Mouse (Mus musculus): ENCODE data around the gene Ctsk.
"Not testable (repeated sequence)": the region's sequence is repeated elsewhere in the genome, so short reads cannot be mapped to it uniquely, and the experiment has no call there.

Gene Ctsk

DNA sequence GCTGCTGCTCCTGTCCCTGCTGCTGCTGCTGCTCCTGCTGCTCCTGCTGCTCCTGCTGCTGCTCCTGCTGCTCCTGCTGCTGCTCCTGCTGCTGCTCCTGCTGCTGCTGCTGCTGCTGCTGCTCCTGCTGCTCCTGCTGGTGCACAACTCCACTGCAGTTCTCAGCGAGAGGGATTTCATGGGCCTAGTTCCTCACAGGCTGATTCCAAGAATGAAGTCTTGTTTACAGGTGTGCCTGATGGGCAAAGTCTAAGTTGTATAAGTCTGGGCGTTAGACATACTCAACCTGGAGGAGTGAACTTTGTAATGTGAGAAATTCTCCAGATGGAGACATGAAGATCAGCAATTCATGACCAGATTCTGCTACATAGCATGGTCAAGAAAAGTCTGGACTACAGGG, 25.6 kb downstream of the Ctsk start:
- DNase-seq (ENCODE audit: low spot score in 2 of 2) = no peak

DNA sequence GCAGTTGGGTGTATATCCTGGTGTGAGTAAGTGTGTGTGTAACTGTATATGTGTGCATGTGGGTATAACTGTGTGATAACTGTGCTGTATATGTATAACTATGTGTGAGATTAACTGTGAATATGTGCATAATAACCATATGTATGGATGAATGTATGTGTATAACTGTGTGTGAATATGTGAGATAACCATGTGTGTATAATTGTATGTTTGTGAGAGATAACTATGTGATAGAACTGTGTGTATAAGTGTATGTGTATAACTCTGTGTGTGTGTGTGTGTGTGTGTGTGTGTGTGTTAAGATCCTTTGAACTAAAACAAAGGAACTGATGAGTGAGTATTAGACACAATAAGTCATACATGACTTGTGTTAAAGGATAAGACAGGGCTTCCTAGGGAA, 27.1 kb downstream of the Ctsk start:
- no peak for DNase-seq (ENCODE audit: low spot score in 2 of 2)

DNA sequence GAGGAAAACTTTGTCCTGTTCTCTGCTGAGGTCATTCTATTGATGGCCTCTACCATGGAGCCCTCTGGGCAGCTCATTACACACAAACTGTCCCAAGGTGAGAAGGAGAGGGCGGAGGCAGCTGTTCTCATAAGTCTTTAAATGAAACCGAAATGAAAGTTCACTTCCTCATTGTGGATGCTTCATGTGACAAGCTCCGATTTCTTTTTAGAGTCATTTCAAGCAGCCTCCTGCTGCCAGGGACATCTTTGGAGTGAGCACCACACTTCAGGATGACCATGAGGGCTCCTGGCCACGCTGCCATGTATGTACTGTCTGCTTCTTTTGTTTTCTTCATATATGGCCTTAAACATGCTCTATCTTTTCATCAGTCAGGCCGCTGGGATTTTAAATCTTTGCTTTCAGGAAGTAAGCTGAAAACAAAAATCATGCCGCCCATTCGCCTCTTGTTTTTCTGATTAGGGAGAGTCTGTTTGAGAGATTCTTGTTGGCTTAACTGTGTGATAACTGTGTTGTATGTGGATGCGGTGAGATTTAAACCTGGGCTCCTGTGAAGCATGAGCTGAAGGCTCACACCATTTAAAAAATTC, 27.7 kb downstream of the Ctsk start, which contains the start of gene Ctss:
TSS of gene Ctss (plus strand) at position 165 of the 590 bp plus-strand sequence.
- no peak for DNase-seq (ENCODE audit: low spot score in 2 of 2)

DNA sequence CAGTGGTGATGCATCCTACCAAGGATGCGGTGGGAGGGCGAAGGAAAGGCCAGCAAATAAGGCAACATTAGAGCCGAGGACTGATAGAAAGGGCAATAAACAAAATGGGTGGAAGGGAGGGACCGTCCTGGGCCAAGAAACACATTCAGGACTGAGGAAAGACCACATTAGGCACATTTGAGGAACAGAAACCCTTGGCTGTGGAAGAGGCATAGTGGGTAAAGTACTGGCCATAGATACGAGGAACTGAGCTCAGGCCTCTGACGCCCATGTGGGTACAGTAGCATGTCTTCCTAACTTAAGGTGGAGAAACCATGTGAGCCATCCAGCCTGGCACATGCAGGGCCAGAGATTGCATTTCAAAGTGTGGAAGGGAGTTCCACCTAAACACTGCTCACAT, 30.8 kb downstream of the Ctsk start:
- no peak for DNase-seq (ENCODE audit: low spot score in 2 of 2)

DNA sequence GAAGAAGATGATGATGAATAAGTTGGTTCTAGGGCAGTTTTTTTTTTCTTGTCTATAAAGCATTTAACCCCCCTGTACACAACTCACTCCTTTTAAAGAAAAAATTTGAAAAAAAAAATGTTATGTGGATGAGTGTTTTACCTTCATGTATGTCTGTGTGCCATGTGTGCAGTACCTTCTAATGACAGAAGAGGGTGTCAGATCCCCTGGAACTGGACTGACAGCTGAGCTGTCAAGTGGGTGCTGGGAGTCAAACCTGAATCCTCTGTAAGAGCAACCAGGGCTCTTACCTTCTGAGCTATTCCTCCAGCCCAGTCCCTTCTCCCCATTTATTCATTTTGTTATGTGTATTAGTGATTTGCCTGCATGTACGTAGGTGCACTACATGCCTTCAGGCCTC, 32.0 kb downstream of the Ctsk start:
- no peak for DNase-seq (ENCODE audit: low spot score in 2 of 2)

DNA sequence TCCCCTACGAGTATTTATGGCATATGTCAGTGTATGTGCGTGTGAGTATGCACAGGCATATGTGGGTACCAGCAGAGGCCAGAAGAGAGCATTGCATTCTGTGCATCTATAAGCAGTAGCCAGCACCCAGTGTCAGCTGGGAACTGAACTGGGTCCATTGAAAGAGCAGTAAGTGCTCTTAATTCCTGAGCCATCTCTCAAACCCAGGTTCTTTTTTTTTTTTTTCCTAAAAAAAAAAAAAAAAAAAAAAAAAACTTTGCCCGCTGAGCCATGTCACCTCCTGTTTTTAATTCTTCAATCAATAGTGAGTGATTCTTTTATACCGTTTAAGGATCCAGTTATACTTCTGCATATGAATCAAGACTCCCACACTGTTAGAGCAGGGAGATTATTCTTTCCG, 34.3 kb downstream of the Ctsk start:
- no peak for DNase-seq (ENCODE audit: low spot score in 2 of 2)

DNA sequence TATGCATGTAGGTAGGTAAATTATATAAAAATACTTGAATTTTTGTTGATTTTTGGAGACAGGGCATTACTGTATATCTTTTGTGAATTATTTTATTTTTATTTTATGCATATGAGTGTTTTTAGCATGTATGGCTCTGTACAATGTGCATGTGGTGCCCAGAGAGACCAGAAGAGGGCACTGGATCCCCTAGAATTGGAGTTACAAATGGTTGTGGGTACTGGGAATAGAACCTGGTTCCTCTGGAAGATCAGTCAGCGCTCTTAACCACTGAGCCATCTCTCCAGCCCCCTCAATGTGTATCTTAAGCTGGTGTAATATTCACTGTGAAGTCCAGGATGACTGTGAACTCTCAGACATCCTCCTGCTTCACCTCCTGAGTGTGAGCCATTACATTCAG, 35.9 kb downstream of the Ctsk start:
- no peak for DNase-seq (ENCODE audit: low spot score in 2 of 2)

DNA sequence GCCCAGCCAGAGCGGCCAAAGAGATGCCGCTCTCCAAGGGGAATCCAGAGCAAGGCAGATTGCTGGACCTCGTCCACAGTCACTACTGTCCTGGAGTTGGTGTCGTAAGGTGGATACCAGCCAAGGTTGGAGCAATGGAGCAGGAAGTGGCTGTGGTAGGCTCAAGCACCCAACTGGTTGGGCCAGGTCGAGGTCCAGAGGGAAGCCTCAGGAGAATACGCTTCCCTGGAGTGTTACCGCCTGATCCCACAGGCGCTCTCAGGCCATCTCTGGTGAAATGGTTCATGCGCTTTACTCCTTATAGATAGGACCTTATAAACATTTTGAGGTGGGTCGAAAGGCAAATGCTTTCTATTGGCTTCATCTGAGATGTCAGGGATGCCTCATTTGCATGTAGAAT, 39.9 kb downstream of the Ctsk start:
- no peak for DNase-seq (ENCODE audit: low spot score in 2 of 2)

DNA sequence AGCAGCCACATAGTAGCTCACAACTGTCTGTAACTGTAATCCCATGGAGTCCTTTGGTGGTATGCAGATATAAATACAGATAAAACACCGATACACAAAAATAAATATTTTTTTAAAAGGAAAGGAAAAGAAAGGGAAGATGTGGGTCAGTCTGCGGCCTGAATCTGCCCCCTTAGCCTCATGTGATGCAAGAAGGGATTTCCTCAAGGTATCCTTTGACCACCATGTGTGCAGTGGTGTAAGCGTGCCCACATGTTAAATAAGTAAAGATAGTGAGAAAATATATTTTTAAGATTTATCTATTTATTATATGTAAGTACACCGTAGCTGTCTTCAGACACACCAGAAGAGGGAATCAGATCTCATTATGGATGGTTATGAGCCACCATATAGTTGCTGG, 40.8 kb downstream of the Ctsk start:
- DNase-seq (ENCODE audit: low spot score in 2 of 2) = no peak

DNA sequence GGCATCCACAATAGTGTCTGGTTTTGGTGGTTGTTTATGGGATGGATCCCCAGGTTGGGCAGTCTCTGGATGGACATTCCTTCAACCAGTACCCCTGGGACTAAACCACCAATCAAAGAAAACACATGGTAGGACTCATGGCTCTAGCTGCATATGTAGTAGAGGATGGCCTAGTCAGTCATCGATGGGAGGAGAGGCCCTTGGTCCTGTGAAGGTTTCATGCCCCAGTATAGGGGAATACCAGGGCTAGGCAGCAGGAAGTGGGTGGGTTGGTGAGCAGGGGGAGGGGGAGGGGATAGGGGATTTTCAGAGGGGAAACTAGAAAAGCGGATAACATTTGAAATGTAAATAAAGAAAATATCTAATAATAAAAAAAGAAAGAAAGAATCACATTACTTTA, 42.1 kb downstream of the Ctsk start:
- DNase-seq (ENCODE audit: low spot score in 2 of 2) = not testable (repeated sequence)

DNA sequence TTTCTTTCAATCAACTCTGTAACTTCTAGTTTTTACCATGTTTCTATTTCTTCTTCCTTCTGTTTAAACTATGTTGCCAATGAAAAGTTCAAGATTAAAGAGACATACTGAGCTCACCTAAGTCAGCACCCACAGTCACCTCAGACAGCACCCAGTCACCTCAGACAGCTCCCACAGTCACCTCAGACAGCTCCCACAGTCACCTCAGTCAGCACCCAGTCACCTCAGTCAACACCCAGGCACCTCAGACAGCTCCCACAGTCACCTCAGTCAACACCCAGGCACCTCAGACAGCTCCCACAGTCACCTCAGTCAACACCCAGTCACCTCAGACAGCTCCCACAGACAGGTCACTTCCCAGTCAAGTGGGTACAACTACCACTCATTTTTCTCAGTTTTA, 43.1 kb downstream of the Ctsk start:
- DNase-seq (ENCODE audit: low spot score in 2 of 2) = no peak

DNA sequence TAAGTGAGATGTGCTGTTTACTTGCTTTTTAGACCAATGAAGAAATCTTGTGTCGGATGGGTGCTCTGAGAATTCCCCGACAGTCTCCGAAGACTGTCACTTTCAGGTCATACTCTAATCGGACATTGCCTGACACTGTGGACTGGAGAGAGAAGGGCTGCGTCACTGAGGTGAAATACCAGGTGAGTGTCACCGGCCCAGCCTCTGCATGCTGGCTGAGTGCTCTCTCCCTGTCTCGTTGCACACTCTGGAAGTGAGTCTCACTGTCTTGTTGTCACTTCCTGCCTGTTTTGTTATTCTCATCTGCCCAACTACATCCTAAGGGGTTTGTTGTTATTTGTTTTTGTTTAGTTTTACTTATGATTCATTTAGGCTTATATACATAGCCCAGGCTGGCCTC, 43.9 kb downstream of the Ctsk start:
- no peak for DNase-seq (ENCODE audit: low spot score in 2 of 2)

DNA sequence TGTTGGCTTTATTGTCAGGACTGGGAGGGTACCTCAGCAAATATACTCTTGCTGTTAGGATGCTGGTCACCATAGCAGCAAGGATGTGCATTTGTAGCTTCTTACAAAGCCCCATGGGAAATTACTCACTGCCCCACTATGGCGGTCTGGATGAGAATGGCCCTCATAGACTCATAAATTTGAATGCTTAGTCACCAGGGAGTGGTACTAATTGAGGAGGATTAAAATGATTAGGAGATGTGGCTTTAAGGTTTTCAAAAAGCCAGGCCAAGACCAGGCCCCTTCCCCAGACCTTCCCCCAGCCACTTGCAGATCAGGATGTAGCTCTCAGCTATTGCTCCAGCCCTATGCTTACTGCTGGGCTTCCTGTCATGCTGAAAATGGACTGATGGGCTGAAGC, 51.1 kb downstream of the Ctsk start:
- DNase-seq (ENCODE audit: low spot score in 2 of 2) = no peak

DNA sequence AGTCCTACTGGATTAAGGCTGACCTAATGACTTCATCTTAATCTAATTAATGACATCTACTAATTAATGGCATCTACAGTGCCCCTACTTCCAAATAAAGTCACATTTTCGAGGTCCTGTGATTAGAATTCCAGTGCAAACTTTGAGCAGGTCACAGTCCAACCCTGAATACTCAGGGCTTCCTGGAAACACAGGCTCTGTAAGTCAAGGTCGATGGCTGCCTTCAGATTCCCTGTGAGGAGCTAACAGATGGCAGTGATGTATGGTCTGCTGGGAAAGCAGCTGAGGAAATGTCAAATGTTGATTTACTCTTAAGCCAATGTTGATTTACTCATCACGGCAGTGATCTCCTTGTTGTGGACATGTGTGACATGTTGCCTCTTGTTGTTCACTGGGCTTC, 54.9 kb downstream of the Ctsk start:
- DNase-seq (ENCODE audit: low spot score in 2 of 2) = no peak
